Mouse (Mus musculus) cerebellum, postnatal 36 days (tissue): ENCODE results near the gene Tlcd2.
A peak's percentile ranks its signal among the peaks of the same experiment; 100 is the strongest.

Experiments
- DNase-seq, 2 experiments: peaks; one replicate each; pipeline ENCODE4 v3.0.0; 2021 to 2022; ENCODE audit warnings: mixed read lengths in 2 of 2

The Tlcd2 gene

GRCm38 (mm10) chr11:75467512-75468215 lies 6.1 kb downstream of the Tlcd2 start:
- no peak for DNase-seq

- no peak for DNase-seq
Measured at GRCm38 (mm10) chr11:75468410-75468809, 6.9 kb downstream of the Tlcd2 start.

- no peak for DNase-seq
Measured at GRCm38 (mm10) chr11:75469261-75469660, 7.7 kb downstream of the Tlcd2 start.

GRCm38 (mm10) chr11:75470675-75471074 lies 9.2 kb downstream of the Tlcd2 start:
- DNase-seq = no peak

- no peak for DNase-seq
Measured at GRCm38 (mm10) chr11:75472469-75473081, 11.1 kb downstream of the Tlcd2 start.

GRCm38 (mm10) chr11:75473376-75473775 lies 11.9 kb downstream of the Tlcd2 start:
- DNase-seq = no peak

- DNase-seq = no peak
Measured at GRCm38 (mm10) chr11:75486192-75486591, 24.7 kb downstream of the Tlcd2 start.

GRCm38 (mm10) chr11:75486601-75487285 lies 25.2 kb downstream of the Tlcd2 start, which contains the start of gene Prpf8:
Gene Prpf8 (plus strand): TSS chr11:75486816.
- DNase-seq = peak; percentile 97 to 99

- no peak for DNase-seq
Measured at GRCm38 (mm10) chr11:75487496-75487895, 26.0 kb downstream of the Tlcd2 start.

GRCm38 (mm10) chr11:75494296-75495049 lies 33.0 kb downstream of the Tlcd2 start:
- no peak for DNase-seq

- no peak for DNase-seq
Measured at GRCm38 (mm10) chr11:75498126-75498525, 36.6 kb downstream of the Tlcd2 start.

- DNase-seq = no peak
Measured at GRCm38 (mm10) chr11:75508162-75508561, 46.6 kb downstream of the Tlcd2 start.

- DNase-seq = no peak
Measured at GRCm38 (mm10) chr11:75508904-75509303, 47.4 kb downstream of the Tlcd2 start.

GRCm38 (mm10) chr11:75509741-75510626 lies 48.5 kb downstream of the Tlcd2 start, which contains the start of gene Rilp:
Gene Rilp (plus strand): TSS chr11:75510094.
- DNase-seq = peak; percentile 59 to 60

- peak; percentile 93 to 95 for DNase-seq
Measured at GRCm38 (mm10) chr11:75510627-75510993, 49.1 kb downstream of the Tlcd2 start.

- DNase-seq = peak; percentile 48 to 53
Measured at GRCm38 (mm10) chr11:75511213-75511612, 49.7 kb downstream of the Tlcd2 start.

GRCm38 (mm10) chr11:75512301-75513018 lies 50.9 kb downstream of the Tlcd2 start:
- DNase-seq = no peak

GRCm38 (mm10) chr11:75513336-75513735 lies 51.8 kb downstream of the Tlcd2 start, which contains the start of gene Scarf1:
Gene Scarf1 (plus strand): TSS chr11:75513540.
- DNase-seq = no peak

- no peak for DNase-seq
Measured at GRCm38 (mm10) chr11:75515186-75515585, 53.7 kb downstream of the Tlcd2 start.

GRCm38 (mm10) chr11:75519834-75520633 lies 58.5 kb downstream of the Tlcd2 start:
- DNase-seq = no peak
